Comparison of ENCODE assay signal across 8 mouse cellular contexts in genomic region chr5:33377801-33378301, GRCm38 (mm10). TPM values are rescaled to one million over a fixed set of nuclear protein-coding genes. Genes with fewer than 3 reads are reported as not detected.
DNase-seq lines count a peak whose midpoint lies in the region; ATAC-seq and TF ChIP-seq lines count a peak whose summit lies in the region.
"Had no signal": no experiment of that assay in that cellular context is flagged by ENCODE, and none has a peak within 500 bp of the region (broad histone marks: within the 10 kb centered on the region; RNA-seq: fewer than 3 reads in every experiment).

No protein-coding gene starts in this region.

- H3K79me2 ChIP-seq in macrophage (ENCODE audit: inconsistent target), result no peaks in the 10 kb centered on the region

- TF ChIP-seq CTCF in intestine, postnatal 0 days (IDR thresholded peaks at IDR 0.05; ENCODE audit: low read depth), result no peak

- H3K27me3 ChIP-seq in erythroblast, embryonic 14.5 days (ENCODE audit: control insufficient read depth), result no peaks in the 10 kb centered on the region
- no peaks in the 10 kb centered on the region for H3K27me3 ChIP-seq in intestine, postnatal 0 days (replicated peaks; ENCODE audit: control insufficient read depth, insufficient read depth, low read length)
- no peaks in the 10 kb centered on the region for H3K27me3 ChIP-seq in stomach, embryonic 15.5 days (replicated peaks)

- H3K4me3 ChIP-seq in erythroblast, embryonic 14.5 days (replicated peaks), result peak overlapping the region; percentile 74
- peak overlapping the region; percentile 61 for H3K4me3 ChIP-seq in intestine, postnatal 0 days (ENCODE audit: low read depth, low read length)
- peak overlapping the region; percentile 52 for H3K4me3 ChIP-seq in macrophage (ENCODE audit: inconsistent target)
- peak overlapping the region; percentile 64 for H3K4me3 ChIP-seq in stomach, embryonic 15.5 days (replicated peaks)

- H3K4me2 ChIP-seq in intestine, postnatal 0 days (replicated peaks; ENCODE audit: low read depth), result peak overlapping the region; percentile 95
- H3K4me2 ChIP-seq in stomach, embryonic 15.5 days, result peak overlapping the region; percentile 85

- peaks cover 45% of the 10 kb centered on the region for H3K36me3 ChIP-seq in erythroblast, embryonic 14.5 days (ENCODE audit: control insufficient read depth)
- peaks cover 28% of the 10 kb centered on the region for H3K36me3 ChIP-seq in intestine, postnatal 0 days (ENCODE audit: control insufficient read depth, insufficient read depth)
- peaks cover 26% of the 10 kb centered on the region for H3K36me3 ChIP-seq in macrophage (ENCODE audit: inconsistent target)
- H3K36me3 ChIP-seq in stomach, embryonic 15.5 days, result peaks cover 5% of the 10 kb centered on the region; the same call in 1 of the 2 replicates

- H3K4me1 ChIP-seq in erythroblast, embryonic 14.5 days (ENCODE audit: control insufficient read depth), result peaks cover 37% of the 10 kb centered on the region
- H3K4me1 ChIP-seq in intestine, postnatal 0 days (replicated peaks; ENCODE audit: control insufficient read depth, insufficient read depth, low read length), result no peaks in the 10 kb centered on the region
- peaks cover 8% of the 10 kb centered on the region for H3K4me1 ChIP-seq in stomach, embryonic 15.5 days

- peak overlapping the region; percentile 62 for H3K9ac ChIP-seq in intestine, postnatal 0 days (ENCODE audit: low read depth, low read length)
- H3K9ac ChIP-seq in stomach, embryonic 15.5 days, result peak overlapping the region; percentile 59

- 2% methylated on average over 21 of the region's 21 CpGs for WGBS in intestine, postnatal 0 days
- WGBS in macrophage (ENCODE audit: missing documents), result 1% methylated on average over 21 of the region's 21 CpGs
- under 1% methylated on average over 21 of the region's 21 CpGs for WGBS in stomach, embryonic 15.5 days

- peak; percentile 33 for DNase-seq in layer of hippocampus, adult 11-12 months (ENCODE audit: low spot score)
- no peak for DNase-seq in layer of hippocampus, adult 9-10 months (ENCODE audit: low spot score)

- H3K9me3 ChIP-seq in erythroblast, embryonic 14.5 days (ENCODE audit: control insufficient read depth, low read length), result no peaks in the 10 kb centered on the region
- H3K9me3 ChIP-seq in intestine, postnatal 0 days (ENCODE audit: control insufficient read depth), result no peaks in the 10 kb centered on the region
- H3K9me3 ChIP-seq in stomach, embryonic 15.5 days, result no peaks in the 10 kb centered on the region

- H3K27ac ChIP-seq in intestine, postnatal 0 days (ENCODE audit: low read depth, low read length), result peak overlapping the region; percentile 89
- H3K27ac ChIP-seq in macrophage, result peak overlapping the region; percentile 73
- H3K27ac ChIP-seq in stomach, embryonic 15.5 days, result peak overlapping the region; percentile 98

- ATAC-seq in activated CD4-positive, CD25-positive, alpha-beta regulatory T cell, adult 4 months, result peak; percentile 18
- no peak for ATAC-seq in intestine, postnatal 0 days
- ATAC-seq in stomach, embryonic 15.5 days (ENCODE audit: insufficient read depth, low FRiP score, low read depth), result peak; percentile 40

RNA-seq across cellular contexts. Expression of gene Uvssa, which starts 0.5 kb away (rescaled TPM):
- 10 to 100 TPM; 15.5 to 20.3 TPM for polyA plus RNA-seq in activated CD4-positive, CD25-positive, alpha-beta regulatory T cell, adult 4 months (2017; shearing (Covaris generic))
- 0.09 and 0.12 TPM in 2 replicates for polyA plus RNA-seq in erythroblast, embryonic 14.5 days (2012)
- 3.4 and 4.8 TPM in 2 replicates for polyA plus RNA-seq in intestine, postnatal 0 days (2015; fragmentation: Nextera tagmentation; extraction: Ambion mirVana)
- 10 to 100 TPM in 24 of 26 experiments, 1 to 10 TPM in 2; 6.3 to 72.1 (median 52.0) TPM for total RNA-seq in macrophage (2018; cell fraction: chromatin; rRNA removed)
- total RNA-seq in macrophage (2018; cell fraction: cytosol; rRNA removed), result 1 to 10 TPM; 2.2 to 6.3 (median 4.0) TPM
- 10 to 100 TPM in 22 of 26 experiments, 1 to 10 TPM in 4; 6.2 to 44.3 (median 24.5) TPM for total RNA-seq in macrophage (2018; cell fraction: nucleus; rRNA removed)
- polyA plus RNA-seq in macrophage (2018), result 2.9 to 6.2 TPM (median 6.0 TPM) in 3 replicates
- polyA plus RNA-seq in stomach, embryonic 15.5 days (2015; fragmentation: Nextera tagmentation; extraction: Ambion mirVana), result 8.7 and 9.6 TPM in 2 replicates

RNA-seq across cellular contexts. Expression of gene Maea, which starts 42.5 kb away (rescaled TPM):
- 10 to 100 TPM; 68.7 to 87.8 TPM for polyA plus RNA-seq in activated CD4-positive, CD25-positive, alpha-beta regulatory T cell, adult 4 months (2017; shearing (Covaris generic))
- 8.4 and 8.7 TPM in 2 replicates for polyA plus RNA-seq in erythroblast, embryonic 14.5 days (2012)
- polyA plus RNA-seq in intestine, postnatal 0 days (2015; fragmentation: Nextera tagmentation; extraction: Ambion mirVana), result 79.2 and 81.0 TPM in 2 replicates
- 10 to 100 TPM; 15.4 to 82.3 (median 55.9) TPM for total RNA-seq in macrophage (2018; cell fraction: chromatin; rRNA removed)
- 100 to 1,000 TPM in 2 of 26 experiments, 10 to 100 TPM in 24; 61.0 to 101 (median 85.4) TPM for total RNA-seq in macrophage (2018; cell fraction: cytosol; rRNA removed)
- 10 to 100 TPM; 22.2 to 77.4 (median 56.0) TPM for total RNA-seq in macrophage (2018; cell fraction: nucleus; rRNA removed)
- 70.4 to 83.3 TPM (median 82.3 TPM) in 3 replicates for polyA plus RNA-seq in macrophage (2018)
- polyA plus RNA-seq in stomach, embryonic 15.5 days (2015; fragmentation: Nextera tagmentation; extraction: Ambion mirVana), result 117 and 120 TPM in 2 replicates

RNA-seq across cellular contexts. Expression of gene Nkx1-1, which starts 55.9 kb away (rescaled TPM):
- polyA plus RNA-seq in activated CD4-positive, CD25-positive, alpha-beta regulatory T cell, adult 4 months (2017; shearing (Covaris generic)), result not detected
- polyA plus RNA-seq in erythroblast, embryonic 14.5 days (2012), result not detected in 2 replicates
- not detected in 2 replicates for polyA plus RNA-seq in intestine, postnatal 0 days (2015; fragmentation: Nextera tagmentation; extraction: Ambion mirVana)
- not detected for total RNA-seq in macrophage (2018; cell fraction: chromatin; rRNA removed)
- total RNA-seq in macrophage (2018; cell fraction: cytosol; rRNA removed), result not detected
- not detected for total RNA-seq in macrophage (2018; cell fraction: nucleus; rRNA removed)
- polyA plus RNA-seq in macrophage (2018), result not detected in 3 replicates
- not detected in 2 replicates for polyA plus RNA-seq in stomach, embryonic 15.5 days (2015; fragmentation: Nextera tagmentation; extraction: Ambion mirVana)
- total RNA-seq: left cerebral cortex, postnatal 10 days had no signal
